Mouse (Mus musculus): ENCODE data around the gene Ryr2. TPM values are rescaled to one million over a fixed set of nuclear protein-coding genes. Genes with fewer than 3 reads are reported as not detected.
"Not testable (repeated sequence)": the region's sequence is repeated elsewhere in the genome, so short reads cannot be mapped to it uniquely, and the experiment has no call there.

The Ryr2 gene
- total RNA-seq, 2 experiments from 2014 or later, result 887 to 1,008 TPM

DNA sequence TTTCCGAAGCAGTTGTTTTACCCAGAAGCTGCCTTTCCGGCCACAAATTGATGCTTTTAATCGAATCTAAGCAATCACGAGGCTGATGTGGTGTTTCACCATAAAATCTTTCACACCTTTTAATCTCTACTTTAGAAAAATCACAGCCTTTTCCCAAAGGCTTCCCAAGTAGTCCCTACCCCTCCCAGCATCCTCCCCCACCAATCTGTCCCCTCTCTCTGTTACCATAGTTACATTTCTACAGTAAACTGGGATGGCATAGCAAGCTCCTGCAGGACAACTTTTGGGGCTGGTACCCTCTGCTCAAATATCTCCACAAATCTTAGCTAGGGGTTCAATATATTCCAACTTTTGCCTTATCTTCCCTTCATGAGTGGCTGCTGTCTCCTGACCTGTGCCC is 342.8 kb downstream of the Ryr2 start:
- DNase-seq, result no peak

GRCm38 (mm10) chr13:11763104-11763503 is 343.6 kb downstream of the Ryr2 start:
- DNase-seq, result no peak

- DNase-seq, result no peak
Measured at GRCm38 (mm10) chr13:11757894-11758293, 348.9 kb downstream of the Ryr2 start.

DNA sequence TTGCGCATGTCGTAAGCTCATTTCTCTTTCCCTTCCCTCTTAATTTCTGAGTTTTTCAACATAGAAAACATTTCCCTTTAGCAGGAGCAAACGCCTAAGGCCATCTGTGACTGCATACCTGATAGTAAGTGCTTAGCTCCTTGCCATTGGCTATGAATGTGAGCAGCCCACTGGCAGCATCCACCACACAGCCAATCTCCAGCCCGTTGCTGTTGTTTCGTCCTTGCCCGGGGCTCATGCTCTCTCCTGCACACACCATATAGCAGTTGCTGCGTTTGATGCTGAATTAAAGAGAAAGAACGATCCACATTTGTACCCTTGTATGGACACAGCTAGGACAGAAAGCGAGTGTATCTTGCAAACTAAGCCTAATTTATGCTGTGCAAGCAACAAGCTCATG is 361.3 kb downstream of the Ryr2 start:
- no peak for DNase-seq

DNA sequence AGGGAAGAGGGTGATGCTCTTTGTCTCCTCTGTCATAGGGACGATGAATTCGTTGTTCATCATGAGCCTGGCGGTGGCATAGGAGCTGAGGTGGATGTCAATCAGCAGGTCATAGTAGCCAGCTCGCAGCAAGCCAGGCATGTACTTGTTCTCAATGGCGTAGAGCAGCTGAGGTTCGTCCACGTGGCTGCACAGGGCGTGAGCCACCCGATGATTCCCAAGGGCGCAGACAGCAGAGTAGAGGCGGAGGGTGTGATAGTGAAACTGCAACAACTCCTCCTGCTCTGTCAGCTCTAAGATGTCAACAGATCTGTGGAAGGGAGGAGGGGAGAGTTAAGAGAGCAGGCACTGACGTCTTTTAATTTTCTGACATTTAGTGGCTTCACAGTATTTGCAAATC is 368.5 kb downstream of the Ryr2 start:
- DNase-seq, result peak; percentile 45 to 50

DNA sequence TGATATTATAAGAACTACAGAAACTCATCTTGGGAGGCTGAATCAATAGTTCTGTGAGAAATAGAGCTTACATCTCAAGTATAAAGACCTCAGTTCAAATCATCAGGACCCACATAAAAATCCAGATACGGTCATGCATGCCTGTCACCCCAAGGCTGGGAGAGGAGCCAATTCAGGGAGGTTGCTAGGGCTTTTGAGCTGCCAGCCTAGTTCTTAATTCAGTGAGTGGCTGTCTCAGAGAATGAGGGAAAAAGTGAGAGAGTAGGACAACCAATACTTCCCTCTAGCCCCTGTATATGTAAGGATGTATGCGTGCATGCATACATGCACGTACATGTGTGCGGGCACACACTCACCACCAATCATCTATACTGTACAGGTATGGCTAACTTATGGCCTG is 390.5 kb downstream of the Ryr2 start:
- no peak for DNase-seq

DNA sequence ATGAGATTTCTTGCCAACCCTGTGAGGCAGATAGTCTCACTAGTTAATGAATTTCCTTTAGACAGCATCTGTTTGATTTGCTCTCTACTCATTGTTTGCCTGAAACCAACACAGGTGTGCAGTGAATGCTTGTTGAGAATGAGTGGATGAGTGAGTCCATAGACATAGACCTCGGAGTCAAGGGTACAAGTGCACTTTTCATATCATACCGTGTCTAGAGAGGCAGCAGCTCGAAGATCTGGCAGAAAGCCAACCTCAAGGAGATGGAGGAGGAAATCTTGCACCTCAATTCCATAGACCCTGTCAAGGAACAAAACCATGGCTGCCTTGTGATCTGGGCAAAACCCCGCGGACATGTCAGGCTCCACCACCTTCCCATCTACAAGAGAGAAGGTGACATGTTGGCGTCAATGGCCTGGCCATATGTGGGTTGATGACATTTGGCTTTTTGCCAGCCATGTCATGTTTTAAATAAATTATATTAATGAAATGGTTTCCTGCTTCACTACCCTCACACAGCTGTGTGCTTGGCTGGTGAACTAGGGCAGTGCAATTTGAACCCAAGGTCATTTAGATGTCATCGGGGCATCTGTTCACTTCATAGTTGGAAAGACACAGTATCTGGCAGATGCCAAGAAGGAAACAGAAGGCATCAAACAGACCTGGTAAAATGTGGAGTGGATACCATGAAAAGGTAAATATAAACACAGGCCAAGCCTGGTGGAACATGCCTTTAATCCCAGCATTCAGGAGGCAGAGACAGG is 396.9 kb downstream of the Ryr2 start:
- DNase-seq, result no peak

GRCm38 (mm10) chr13:11701721-11702120 is 405.0 kb downstream of the Ryr2 start:
- DNase-seq, result no peak

DNA sequence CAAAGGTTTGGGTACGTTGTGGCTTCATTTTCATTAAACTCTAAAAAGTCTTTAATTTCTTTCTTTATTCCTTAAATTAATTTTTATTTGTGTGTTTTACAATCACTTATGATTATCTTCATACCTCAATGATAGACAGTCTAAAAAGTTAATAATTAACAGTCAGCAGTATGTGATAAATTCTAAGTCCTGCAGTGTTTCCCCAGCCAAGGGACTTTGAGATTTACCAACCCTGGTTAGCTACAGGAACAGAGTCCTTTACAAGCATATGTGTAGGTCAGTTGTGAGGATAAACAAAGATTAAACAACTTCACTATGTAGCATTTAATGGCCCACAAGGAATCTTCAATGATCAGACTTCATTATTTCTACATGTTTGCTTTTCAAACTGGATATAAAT is 410.2 kb downstream of the Ryr2 start:
- no peak for DNase-seq

- DNase-seq, result no peak
Measured at GRCm38 (mm10) chr13:11681802-11682201, 424.9 kb downstream of the Ryr2 start.

- no peak for DNase-seq
Measured at GRCm38 (mm10) chr13:11662815-11663214, 443.9 kb downstream of the Ryr2 start.

GRCm38 (mm10) chr13:11644846-11645245 is 461.9 kb downstream of the Ryr2 start:
- no peak for DNase-seq

- no peak for DNase-seq
Measured at GRCm38 (mm10) chr13:11636383-11636782, 470.4 kb downstream of the Ryr2 start.

DNA sequence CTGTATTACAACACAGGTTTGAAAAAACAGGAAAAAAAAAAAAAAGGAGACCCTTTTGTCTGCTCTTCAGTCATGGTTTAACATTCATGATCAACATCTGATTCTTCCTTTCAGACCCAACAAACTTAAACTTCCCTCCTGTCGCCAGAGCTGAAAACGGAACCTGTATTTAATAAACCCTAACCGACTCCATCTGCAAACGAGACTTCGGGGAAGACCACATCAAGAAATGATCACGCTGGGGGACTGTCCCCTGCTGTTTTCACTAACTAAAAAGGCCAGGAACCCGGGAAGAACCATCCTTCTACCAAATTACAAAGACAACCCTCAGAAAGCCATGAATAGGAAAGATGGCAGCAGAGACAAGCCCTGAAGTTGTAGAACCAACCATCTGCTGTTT is 482.2 kb downstream of the Ryr2 start:
- DNase-seq, result no peak

DNA sequence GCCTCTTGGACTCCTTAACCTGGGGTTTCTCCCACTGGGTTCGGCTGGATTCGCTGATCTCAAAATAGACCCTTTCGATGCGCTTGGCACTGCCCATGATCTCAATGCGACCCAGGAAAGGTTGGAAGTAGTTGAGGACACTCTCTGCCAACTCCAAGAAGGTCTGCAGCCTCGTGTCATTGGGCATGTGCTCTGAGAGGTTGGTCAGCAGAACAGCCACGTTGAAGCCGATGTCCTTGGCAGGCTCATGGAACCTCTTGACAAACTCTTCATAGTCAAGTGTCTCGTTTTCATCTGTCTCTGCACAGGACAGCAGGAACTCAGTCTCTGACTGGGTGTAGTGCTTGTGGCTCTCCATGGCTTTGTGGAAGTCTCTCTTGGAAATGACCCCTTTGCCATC is 511.3 kb downstream of the Ryr2 start:
- peak; percentile 45 to 66 for DNase-seq

- DNase-seq, result no peak
Measured at GRCm38 (mm10) chr13:11585283-11585682, 521.5 kb downstream of the Ryr2 start.

DNA sequence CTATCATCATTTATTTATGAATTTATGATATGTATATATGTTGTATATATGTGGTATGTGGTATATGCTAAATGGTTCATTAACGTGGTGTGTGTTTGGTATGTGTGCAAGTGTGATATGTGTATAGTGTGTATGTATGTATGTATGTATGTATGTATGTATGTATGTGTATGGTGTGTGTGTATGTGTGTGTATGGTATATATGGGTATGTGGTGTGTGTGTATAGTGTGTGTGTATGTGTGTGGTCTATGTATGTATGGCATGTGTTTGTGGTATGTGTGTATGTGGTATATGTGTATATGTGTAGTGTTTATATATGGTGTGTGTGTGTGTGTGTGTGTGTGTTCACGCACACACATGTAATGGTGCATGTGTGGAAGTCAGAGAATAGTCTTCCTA is 534.2 kb downstream of the Ryr2 start:
- no peak for DNase-seq

DNA sequence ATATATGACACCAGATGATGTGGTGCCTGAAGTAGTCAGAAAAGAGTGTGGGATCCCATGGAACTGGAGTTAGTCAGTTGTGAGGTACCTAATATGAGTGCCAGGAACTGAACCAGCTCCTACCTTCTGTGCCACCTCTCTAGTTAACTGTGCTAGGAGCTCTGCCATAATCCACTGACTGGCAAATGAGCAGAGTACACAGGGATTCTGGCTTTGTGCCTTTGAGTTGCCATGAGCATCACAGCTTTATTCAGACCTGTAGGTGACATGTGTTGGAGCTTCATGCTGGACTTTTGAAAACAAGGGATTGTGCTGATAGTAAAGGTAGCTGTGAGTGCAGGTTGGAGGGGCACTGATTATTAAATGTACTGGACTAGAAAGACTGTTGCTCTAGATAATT is 539.4 kb downstream of the Ryr2 start:
- no peak for DNase-seq

- no peak for DNase-seq
Measured at GRCm38 (mm10) chr13:11566486-11566885, 540.3 kb downstream of the Ryr2 start.

GRCm38 (mm10) chr13:11563224-11564024 is 543.3 kb downstream of the Ryr2 start:
- peak; percentile 35 to 79 for DNase-seq

- DNase-seq, result no peak
Measured at GRCm38 (mm10) chr13:11549644-11550043, 557.1 kb downstream of the Ryr2 start.

DNA sequence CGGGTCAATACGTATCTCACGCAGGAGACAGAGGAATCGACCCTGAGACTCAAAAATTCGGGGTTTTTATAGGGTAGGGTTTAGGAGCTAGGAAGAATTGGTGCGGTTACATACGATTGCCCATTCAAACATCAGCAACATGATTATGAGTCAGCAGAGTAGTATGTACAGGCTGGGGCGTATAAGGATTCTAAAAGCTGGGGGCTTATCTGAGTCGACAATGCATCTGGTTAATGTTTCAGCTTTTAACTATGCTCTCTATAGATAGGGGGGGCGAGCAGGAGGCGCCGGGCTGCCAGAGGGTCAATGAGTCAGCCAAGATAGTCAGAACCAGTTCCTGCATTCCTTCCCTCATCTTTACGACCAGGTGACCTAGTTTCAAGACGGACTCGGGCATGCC is 557.6 kb downstream of the Ryr2 start:
- not testable (repeated sequence) for DNase-seq

GRCm38 (mm10) chr13:11545841-11546240 is 560.9 kb downstream of the Ryr2 start:
- no peak for DNase-seq

- no peak for DNase-seq
Measured at GRCm38 (mm10) chr13:11542546-11542945, 564.2 kb downstream of the Ryr2 start.
